Mouse (Mus musculus): ENCODE results near the gene Actl6a. TPM values are rescaled to one million over a fixed set of nuclear protein-coding genes. Genes with fewer than 3 reads are reported as not detected.

Gene Actl6a
- total RNA-seq, 4 experiments from 2014 or later = 14.7 to 22.6 (median 17.6) TPM

DNA sequence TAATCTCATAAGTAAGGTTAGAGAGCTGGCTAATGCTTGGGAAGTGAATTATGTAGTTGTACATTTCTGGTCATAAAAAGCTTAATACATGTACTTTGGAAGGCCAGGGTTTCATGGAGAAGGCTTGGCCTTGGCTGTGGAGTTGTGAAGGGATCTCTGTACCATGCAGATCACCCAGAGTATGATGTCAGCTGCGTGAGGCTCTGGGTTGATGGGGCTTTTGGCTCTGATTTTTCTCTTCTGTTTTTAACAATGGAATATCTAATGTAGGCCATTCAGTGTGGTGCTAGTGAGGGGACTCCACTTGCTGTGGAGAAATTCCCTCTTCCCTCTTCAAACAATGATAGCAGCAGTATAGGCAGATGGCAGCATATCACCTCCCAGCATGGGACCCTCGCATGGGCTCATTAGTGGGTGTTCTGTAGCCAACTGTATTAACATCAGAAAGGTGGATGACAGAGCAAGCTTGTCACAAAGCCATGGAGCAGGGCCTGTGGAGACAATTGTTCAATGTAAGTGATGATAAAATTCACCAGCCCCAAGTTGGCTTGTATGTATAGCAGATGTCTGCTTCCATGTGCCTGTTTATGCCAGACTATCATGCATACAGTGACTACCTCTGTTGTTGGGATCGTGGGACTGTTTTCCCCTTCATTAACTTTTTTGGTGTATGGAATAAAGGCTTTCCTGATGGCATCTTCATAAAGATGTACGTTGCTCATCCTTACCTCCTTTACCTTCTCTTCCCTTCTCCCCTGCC, 43.9 kb downstream of the Actl6a start:
- no peak for DNase-seq (ENCODE audit: low spot score in 2 of 2)

- no peak for DNase-seq (ENCODE audit: low spot score in 2 of 2)
Observed at GRCm38 (mm10) chr3:32754384-32754915, 48.4 kb downstream of the Actl6a start.

DNA sequence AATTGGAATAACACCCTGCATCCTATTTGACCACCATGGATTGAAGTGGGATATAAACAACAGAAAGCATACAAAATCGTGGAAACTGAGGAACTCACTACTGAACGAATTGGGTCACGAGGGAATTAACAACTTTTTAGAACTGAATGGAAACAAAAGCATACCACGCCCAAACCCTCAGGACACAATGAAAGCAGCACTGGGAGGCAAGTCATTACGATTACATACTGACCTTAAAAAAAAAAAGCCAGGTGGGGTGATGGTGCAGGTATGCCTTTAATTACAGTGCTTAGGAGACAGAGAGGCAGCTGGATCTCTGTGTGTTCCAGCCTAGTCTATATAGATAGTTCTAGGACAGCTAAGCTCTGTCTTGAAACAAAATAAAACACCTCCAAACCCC, 53.1 kb downstream of the Actl6a start:
- DNase-seq (ENCODE audit: low spot score in 2 of 2) = no peak

DNA sequence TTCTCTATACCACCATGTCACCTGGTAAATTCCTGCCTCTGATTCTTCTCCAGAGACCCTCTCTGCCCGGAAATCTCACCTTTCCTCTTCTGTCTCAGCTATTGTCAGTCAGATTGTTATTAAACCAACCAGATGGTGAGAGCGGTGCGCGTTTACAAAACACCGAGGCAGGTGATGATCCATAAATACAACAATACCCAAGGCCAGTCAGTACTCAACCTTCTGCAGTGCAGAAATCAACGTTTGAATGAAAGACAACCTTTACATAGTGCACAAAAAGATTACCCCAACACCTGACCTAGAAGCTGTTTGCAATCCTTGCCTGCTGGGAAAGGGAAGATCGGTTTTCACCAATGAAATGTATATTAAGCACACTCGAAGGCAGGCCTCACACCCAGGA, 56.9 kb downstream of the Actl6a start:
- DNase-seq (ENCODE audit: low spot score in 2 of 2) = no peak

GRCm38 (mm10) chr3:32763902-32764301, 57.8 kb downstream of the Actl6a start:
- DNase-seq (ENCODE audit: low spot score in 2 of 2) = no peak

DNA sequence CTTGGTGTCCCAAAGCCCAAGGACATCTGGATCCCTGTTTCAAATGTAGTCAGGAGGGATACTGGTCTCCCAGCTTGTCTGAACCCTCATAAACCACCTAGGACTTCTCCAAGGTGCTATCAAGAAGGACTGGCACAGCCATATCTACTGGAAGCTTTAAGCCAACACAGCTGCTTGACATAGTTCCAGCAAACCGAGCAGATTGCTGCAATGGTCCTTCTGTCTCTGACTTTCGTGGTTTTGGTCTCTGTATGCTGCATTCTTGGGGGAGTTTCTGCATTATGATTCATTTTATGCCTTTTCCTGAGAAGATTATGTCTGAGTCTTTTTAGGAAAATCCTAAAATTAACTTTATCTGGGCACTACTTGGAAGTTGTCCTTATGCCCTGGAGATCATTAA, 64.7 kb downstream of the Actl6a start:
- DNase-seq (ENCODE audit: low spot score in 2 of 2) = no peak

Other genes starting within 250 kb of the Actl6a start
- under 1 TPM; 0.37 to 0.82 (median 0.53) TPM for gene Kcnmb3, start 214.1 kb upstream of the Actl6a start, total RNA-seq (2022)
- gene Zfp639, start 196.0 kb upstream of the Actl6a start, total RNA-seq (2022) = 10 to 100 TPM; 35.3 to 42.7 (median 39.7) TPM
- gene Mfn1, start 176.8 kb upstream of the Actl6a start, total RNA-seq (2022) = 100 to 1,000 TPM in 2 of 4 experiments, 10 to 100 TPM in 2; 93.5 to 111 (median 104) TPM
- gene Gnb4, start 89.7 kb upstream of the Actl6a start, total RNA-seq (2022) = 10 to 100 TPM; 25.6 to 41.5 (median 36.0) TPM
- gene Ndufb5, start 30.7 kb downstream of the Actl6a start, total RNA-seq (2022) = 100 to 1,000 TPM; 205 to 223 (median 213) TPM
- 10 to 100 TPM; 17.3 to 22.8 (median 18.4) TPM for gene Mrpl47, start 31.3 kb downstream of the Actl6a start, total RNA-seq (2022)
- gene Usp13, start 111.2 kb downstream of the Actl6a start, total RNA-seq (2022) = 10 to 100 TPM; 26.0 to 31.6 (median 28.3) TPM

Data from left cerebral cortex, adult 8-10 months (tissue).